Mouse (Mus musculus) adrenal gland, adult 2 months (tissue): ENCODE data around the gene Slc1a7. TPM values are rescaled to one million over a fixed set of nuclear protein-coding genes. Genes with fewer than 3 reads are reported as not detected.
A peak's percentile ranks its signal among the peaks of the same experiment; 100 is the strongest.

ENCODE experiments used
- DNase-seq: peaks from one replicate; pipeline ENCODE4 v3.0.0; 2021
- polyA plus RNA-seq: library from polyadenylated mRNA; depleted of rRNA; stranded (reverse); fragments of >200 nt; gene quantifications from 2 replicates; pipeline ENCODE4 v1.2.3, GENCODE M21; 2012
- total RNA-seq, 2 experiments: library from RNA; stranded (reverse); gene quantifications; 2 replicates each; pipeline ENCODE4 v1.2.3; 2021

Slc1a7 gene
- total and polyA plus RNA-seq, 3 experiments, result 0.20 to 0.48 (median 0.20) TPM

- DNase-seq, result no peak
These were observed 46.3 kb downstream of the Slc1a7 start for GRCm38 (mm10) chr4:108014466-108014865.

- peak; percentile 77 for DNase-seq
These were observed 47.1 kb downstream of the Slc1a7 start for GRCm38 (mm10) chr4:108015067-108015765.

GRCm38 (mm10) chr4:108016321-108016720, 48.2 kb downstream of the Slc1a7 start:
- peak; percentile 35 for DNase-seq

GRCm38 (mm10) chr4:108017839-108018238, 49.7 kb downstream of the Slc1a7 start:
- no peak for DNase-seq

- no peak for DNase-seq
These were observed 50.2 kb downstream of the Slc1a7 start for GRCm38 (mm10) chr4:108018241-108018923.

GRCm38 (mm10) chr4:108018961-108019921, 51.1 kb downstream of the Slc1a7 start:
- DNase-seq, result no peak

GRCm38 (mm10) chr4:108020178-108020577, 52.0 kb downstream of the Slc1a7 start:
- no peak for DNase-seq

- DNase-seq, result no peak
These were observed 55.1 kb downstream of the Slc1a7 start for GRCm38 (mm10) chr4:108023186-108023585.

GRCm38 (mm10) chr4:108024641-108025040, 56.5 kb downstream of the Slc1a7 start:
- peak; percentile 15 for DNase-seq

- no peak for DNase-seq
These were observed 57.1 kb downstream of the Slc1a7 start for GRCm38 (mm10) chr4:108025269-108025668.

GRCm38 (mm10) chr4:108026193-108026592, 58.1 kb downstream of the Slc1a7 start:
- no peak for DNase-seq

- DNase-seq, result no peak
These were observed 62.9 kb downstream of the Slc1a7 start for GRCm38 (mm10) chr4:108030888-108031501.

- DNase-seq, result peak; percentile 57
These were observed 63.6 kb downstream of the Slc1a7 start for GRCm38 (mm10) chr4:108031502-108032351.

- DNase-seq, result no peak
These were observed 64.3 kb downstream of the Slc1a7 start for GRCm38 (mm10) chr4:108032352-108032849.

- DNase-seq, result peak; percentile 52
These were observed 65.1 kb downstream of the Slc1a7 start for GRCm38 (mm10) chr4:108033041-108033764.

GRCm38 (mm10) chr4:108037027-108037426, 68.9 kb downstream of the Slc1a7 start:
- DNase-seq, result no peak

GRCm38 (mm10) chr4:108045136-108046107, 77.3 kb downstream of the Slc1a7 start:
- DNase-seq, result no peak

- no peak for DNase-seq
These were observed 78.0 kb downstream of the Slc1a7 start for GRCm38 (mm10) chr4:108046136-108046535.
